Mouse (Mus musculus) inflammation-experienced regulatory T-cells, adult 6 months (primary cell): ENCODE measurements at regions not wholly inside any gene's neighbourhood (a gene's known extent, or its start where the extent isn't known, plus 50 kb on each side); places are given as distances from the start of the nearest gene placed in this dataset.

Experiments
- ATAC-seq: one replicate; pipeline ENCODE4 v1.8.0; 2017

GRCm38 (mm10) chr11:64220888-64221287 lies 141.6 kb upstream of the Cox10 start:
- no peak for ATAC-seq

DNA sequence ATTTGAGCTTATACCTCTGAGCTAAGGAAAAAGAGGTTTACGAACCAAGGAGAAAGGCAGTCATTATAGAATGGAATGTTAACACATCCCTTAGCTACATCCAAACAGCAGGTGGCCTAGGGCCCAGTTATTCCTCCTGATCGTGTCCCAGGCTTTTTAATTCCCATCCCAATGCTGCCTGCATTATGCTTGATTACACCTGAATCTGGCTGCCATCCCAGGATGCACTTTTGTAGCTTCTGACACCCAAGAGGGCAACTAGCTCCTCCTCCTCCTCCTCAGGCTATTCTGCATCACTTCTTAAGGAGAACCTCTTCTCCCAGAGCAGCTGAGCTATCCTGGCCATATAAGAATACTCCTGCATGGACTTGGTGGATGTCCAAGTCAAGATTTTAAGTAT lies 137.9 kb upstream of the Cox10 start:
- no peak for ATAC-seq

GRCm38 (mm10) chr11:64210916-64211315 lies 131.6 kb upstream of the Cox10 start:
- no peak for ATAC-seq

- no peak for ATAC-seq
Observed at GRCm38 (mm10) chr11:64208306-64208705, 129.0 kb upstream of the Cox10 start.

GRCm38 (mm10) chr11:64207358-64207864 lies 128.1 kb upstream of the Cox10 start:
- no peak for ATAC-seq

DNA sequence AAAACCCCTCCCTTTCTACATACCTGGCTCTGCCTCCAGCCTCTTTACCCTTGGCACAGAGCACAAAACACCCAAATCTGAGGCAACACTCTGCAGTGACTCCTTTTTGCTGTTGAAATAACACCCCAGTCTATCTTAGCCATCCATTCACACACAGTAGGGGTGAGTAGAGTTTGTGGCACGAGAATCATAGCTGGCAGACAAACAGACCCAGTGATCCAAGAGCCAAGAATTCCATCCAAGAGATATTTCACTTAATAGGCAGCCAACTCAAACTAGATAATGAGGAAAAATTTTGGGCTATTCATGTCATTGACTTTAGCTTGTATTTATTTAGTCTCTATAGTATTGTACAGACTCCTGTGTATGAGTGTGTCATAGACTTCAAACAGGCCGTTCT lies 126.9 kb upstream of the Cox10 start:
- no peak for ATAC-seq

- no peak for ATAC-seq
Observed at GRCm38 (mm10) chr11:64205069-64205468, 125.8 kb upstream of the Cox10 start.

DNA sequence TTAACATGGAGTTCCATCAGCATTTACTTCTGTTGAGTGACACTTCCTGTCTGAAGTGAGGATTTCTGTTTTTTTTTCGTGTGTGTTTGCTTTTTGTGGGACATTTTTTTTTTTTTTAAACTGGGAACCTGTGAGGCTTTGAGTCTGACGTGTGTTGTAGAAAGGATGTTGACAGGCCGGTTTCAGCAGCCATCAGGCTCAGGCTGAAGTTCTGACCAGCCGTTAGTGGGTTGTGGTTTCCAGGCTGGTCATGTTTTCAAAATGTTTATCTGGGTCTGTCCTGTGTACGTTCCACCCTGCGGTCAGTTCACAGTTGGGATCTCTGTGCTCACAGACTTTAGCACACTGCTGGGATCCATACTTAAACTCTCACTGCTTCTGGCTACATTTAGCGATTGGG lies 125.0 kb upstream of the Cox10 start:
- no peak for ATAC-seq

- no peak for ATAC-seq
Observed at GRCm38 (mm10) chr11:64200874-64201273, 121.6 kb upstream of the Cox10 start.

- ATAC-seq, result no peak
Observed at GRCm38 (mm10) chr11:64195272-64195671, 116.0 kb upstream of the Cox10 start.

GRCm38 (mm10) chr11:64188701-64189100 lies 109.4 kb upstream of the Cox10 start:
- ATAC-seq, result no peak

- no peak for ATAC-seq
Observed at GRCm38 (mm10) chr11:64187488-64188444, 108.5 kb upstream of the Cox10 start.

DNA sequence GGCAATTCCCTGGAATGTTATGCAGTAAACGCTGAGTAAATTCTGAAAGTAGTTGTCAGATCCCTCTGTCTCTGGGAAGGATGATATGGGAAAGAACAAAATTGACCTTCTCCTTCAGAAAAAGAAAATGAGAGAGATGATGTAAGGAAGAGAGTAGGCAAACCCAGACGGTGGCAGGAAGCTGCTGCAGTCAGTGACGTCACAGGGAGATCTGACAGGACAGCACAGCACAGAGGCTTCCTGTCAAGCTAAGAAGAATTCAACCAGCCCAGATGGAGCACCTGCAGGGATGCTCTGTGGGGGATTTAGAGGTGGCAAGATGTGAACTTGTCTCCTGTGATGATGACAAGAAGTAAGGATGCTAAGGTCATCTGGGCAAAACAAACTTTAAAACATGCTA lies 107.7 kb upstream of the Cox10 start:
- peak; percentile 68 for ATAC-seq

DNA sequence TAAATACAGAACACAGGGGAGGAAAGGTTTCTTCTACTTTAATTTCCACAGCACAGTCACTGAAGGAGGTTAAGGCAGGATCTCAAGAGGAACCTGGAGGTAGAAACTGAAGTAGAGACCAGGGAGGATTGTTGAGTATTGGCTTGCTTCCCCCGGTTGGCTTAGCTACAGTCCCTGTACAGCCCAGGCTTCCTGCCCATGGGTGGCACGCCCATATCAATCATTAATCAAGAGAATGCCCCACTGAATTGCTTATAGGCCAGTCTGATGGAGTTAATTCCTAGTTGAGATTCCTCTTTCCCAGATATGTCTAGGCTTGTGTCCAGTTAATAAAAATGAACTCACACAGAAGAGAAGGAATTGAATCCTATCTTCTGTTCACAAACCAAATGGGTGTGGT lies 107.3 kb upstream of the Cox10 start:
- ATAC-seq, result no peak

- ATAC-seq, result no peak
Observed at GRCm38 (mm10) chr11:64180036-64180435, 100.8 kb upstream of the Cox10 start.

GRCm38 (mm10) chr11:64173421-64174062 lies 94.3 kb upstream of the Cox10 start:
- ATAC-seq, result no peak

- ATAC-seq, result no peak
Observed at GRCm38 (mm10) chr11:64172926-64173325, 93.7 kb upstream of the Cox10 start.

GRCm38 (mm10) chr11:64168626-64169025 lies 89.4 kb upstream of the Cox10 start:
- no peak for ATAC-seq

DNA sequence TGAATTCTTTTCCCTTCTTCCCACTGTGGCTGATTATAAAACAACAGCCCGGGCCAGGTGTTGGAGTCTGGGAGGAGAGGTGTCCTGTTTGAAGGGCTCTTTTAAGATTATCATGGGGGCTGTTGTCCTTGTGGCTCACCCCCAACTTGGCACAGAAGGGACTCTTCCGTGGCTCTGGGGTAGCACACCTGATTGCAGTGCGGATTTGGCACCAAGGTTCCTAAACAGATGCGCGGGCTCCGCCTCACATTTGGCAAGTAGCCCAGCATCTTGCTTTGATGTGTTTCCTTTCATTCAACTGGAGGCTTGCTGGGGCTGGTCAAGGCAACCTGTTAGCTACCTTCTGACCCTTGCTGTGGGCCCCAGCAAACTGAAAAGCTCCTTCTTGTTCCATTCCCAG lies 85.5 kb upstream of the Cox10 start:
- ATAC-seq, result no peak

DNA sequence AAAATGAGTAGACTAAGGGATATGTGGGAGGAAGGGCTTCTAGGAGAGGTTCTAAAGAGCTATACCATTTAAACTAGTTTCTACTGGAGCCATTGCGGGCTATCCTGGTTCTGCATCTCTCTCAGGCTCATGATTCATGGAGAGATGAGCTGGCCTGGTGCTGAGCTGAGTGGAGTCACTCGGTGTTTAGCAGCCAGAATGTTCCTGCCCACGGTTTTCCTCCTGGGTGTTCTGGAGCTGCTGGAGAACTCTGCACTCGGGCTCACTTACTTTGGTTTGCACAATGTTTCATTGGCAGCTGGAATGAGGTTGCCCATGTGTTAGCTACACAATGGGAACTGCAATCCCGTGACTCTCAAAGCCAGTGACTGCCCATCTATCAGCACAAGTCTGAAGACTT lies 79.0 kb upstream of the Cox10 start:
- no peak for ATAC-seq

DNA sequence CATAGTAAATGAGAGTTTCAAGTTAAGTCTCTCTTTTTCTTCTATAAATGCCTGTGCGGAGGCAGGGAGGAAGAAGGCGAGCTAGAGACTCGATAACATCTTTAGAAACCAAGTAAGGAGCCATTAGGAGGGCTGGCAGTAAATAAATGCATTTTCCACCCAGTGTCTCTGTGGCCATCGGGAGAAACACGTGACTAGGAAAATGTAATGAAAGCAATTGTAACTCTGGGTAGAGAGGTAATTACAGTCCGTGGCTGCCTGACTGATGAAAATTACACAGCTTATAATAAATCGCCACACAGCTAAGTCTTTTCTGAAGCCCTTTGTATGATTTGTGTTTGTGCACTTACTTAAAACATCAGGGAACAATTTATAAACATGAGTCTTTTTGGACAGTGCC lies 77.4 kb upstream of the Cox10 start:
- no peak for ATAC-seq

GRCm38 (mm10) chr11:64139483-64139882 lies 60.2 kb upstream of the Cox10 start:
- ATAC-seq, result no peak

DNA sequence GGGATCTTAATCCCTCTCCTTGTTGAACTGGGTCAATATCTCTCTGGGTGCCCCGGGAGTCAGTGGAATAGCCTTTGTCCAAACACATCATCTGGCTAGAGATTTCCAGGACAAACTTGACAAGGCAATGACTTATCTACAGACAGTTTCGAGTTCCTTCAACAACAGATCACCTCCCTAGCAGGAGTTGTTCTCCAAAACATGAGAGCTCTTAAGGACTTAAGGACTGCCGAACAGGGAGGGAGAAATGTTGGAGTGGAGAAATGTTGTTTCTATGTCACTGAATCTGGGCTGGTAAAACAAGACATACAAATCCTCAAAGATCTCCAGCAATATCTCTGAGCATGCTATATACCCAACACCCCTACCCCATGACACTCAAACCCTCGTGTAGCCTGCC lies 59.7 kb upstream of the Cox10 start:
- no peak for ATAC-seq

GRCm38 (mm10) chr11:64135766-64136165 lies 56.5 kb upstream of the Cox10 start:
- ATAC-seq, result no peak
